Mouse (Mus musculus): ENCODE results near the gene Usp45. TPM values are rescaled to one million over a fixed set of nuclear protein-coding genes. Genes with fewer than 3 reads are reported as not detected.

Usp45 gene
- polyA plus RNA-seq, 1 experiment from 2014 or later: 14.5 TPM

- H3K4me1 ChIP-seq (replicated peaks; ENCODE audit: control insufficient read depth, insufficient read depth, low read length): no peaks in the 10 kb centered on the region
- H3K27me3 ChIP-seq (ENCODE audit: control insufficient read depth, insufficient read depth, low read length): no peaks in the 10 kb centered on the region
- H3K4me3 ChIP-seq (ENCODE audit: low read depth, low read length): no peak overlapping the region
- H3K9me3 ChIP-seq (ENCODE audit: control insufficient read depth, low read length): no peaks in the 10 kb centered on the region
- no peak for DNase-seq (ENCODE audit: low spot score)
- WGBS: 97% methylated on average over 12 of the region's 12 CpGs
- ATAC-seq (replicated peaks; ENCODE audit: low FRiP score): no peak
- no peak overlapping the region for H3K27ac ChIP-seq (ENCODE audit: low read depth, low read length)
- H3K36me3 ChIP-seq (ENCODE audit: control insufficient read depth, insufficient read depth, low read length): peaks cover 8% of the 10 kb centered on the region; the same call in 1 of the 2 replicates
- no peak overlapping the region for H3K9ac ChIP-seq (ENCODE audit: low read length)
- H3K4me2 ChIP-seq (ENCODE audit: low read depth, low read length, severe bottlenecking): no peak overlapping the region
These were observed 14.1 kb downstream of the Usp45 start for GRCm38 (mm10) chr4:21780816-21781726.

DNA sequence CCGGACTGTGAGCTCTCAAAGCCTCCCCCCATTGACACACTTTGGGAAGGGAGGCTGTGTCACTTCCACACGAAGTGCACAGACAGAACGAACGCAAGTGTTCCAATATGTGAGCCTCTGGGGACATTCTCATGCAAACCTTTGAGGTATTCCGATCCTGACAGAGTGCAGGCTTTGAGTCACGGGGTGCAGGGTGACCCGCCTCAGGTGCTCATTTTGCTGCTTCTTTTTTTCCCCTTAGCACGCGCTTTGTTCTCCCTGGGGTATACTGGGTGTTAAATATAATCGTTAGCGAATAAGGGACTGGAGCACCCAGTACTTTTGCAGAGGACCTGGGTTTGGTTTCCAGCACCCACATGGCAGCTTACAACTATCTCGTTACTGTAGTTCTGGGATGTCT is 19.3 kb downstream of the Usp45 start:
- H3K36me3 ChIP-seq (ENCODE audit: control insufficient read depth, insufficient read depth, low read length): peaks cover 8% of the 10 kb centered on the region; the same call in 1 of the 2 replicates
- no peak for ATAC-seq (replicated peaks; ENCODE audit: low FRiP score)

DNA sequence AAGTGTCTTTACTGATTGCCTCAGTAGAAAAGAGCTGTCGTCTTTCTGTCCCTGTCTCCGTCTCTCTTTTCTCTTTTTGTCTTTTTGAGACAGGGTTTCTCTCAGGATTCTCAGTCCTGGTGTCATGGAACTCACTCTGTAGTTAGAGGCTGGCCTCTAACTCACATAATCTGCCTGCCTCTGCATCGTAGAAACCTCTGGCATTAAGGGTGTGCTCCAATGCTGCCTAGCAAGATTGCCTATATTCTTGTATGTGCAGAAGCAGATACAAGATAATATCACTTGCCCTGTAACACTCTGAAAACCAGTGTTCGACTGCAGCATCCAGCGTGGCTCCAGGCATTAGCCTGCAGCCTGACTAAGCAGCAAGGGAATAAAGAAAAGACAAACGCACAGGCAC is 21.9 kb downstream of the Usp45 start:
- Histone ChIP-seq H3K36me3 (ENCODE audit: control insufficient read depth, insufficient read depth, low read length) (peaks cover 8% of the 10 kb centered on the region; the same call in 1 of the 2 replicates), H3K27me3 (ENCODE audit: control insufficient read depth, insufficient read depth, low read length) (no peaks in the 10 kb centered on the region), H3K4me2 (ENCODE audit: low read depth, low read length, severe bottlenecking) (no peak overlapping the region), H3K9ac (ENCODE audit: low read length) (no peak overlapping the region), H3K27ac (ENCODE audit: low read depth, low read length) (no peak overlapping the region), H3K9me3 (ENCODE audit: control insufficient read depth, low read length) (no peaks in the 10 kb centered on the region), H3K4me1 (replicated peaks; ENCODE audit: control insufficient read depth, insufficient read depth, low read length) (no peaks in the 10 kb centered on the region), H3K4me3 (ENCODE audit: low read depth, low read length) (no peak overlapping the region)
- DNase-seq (ENCODE audit: low spot score) (no peak), ATAC-seq (replicated peaks; ENCODE audit: low FRiP score) (no peak)
- 85% methylated on average over 6 of the region's 6 CpGs for WGBS

More for the DNA sequence above, 19.3 kb downstream of the Usp45 start:
- H3K4me3 ChIP-seq (ENCODE audit: low read depth, low read length): no peak overlapping the region
- no peak overlapping the region for H3K27ac ChIP-seq (ENCODE audit: low read depth, low read length)
- no peaks in the 10 kb centered on the region for H3K4me1 ChIP-seq (replicated peaks; ENCODE audit: control insufficient read depth, insufficient read depth, low read length)
- no peak overlapping the region for H3K4me2 ChIP-seq (ENCODE audit: low read depth, low read length, severe bottlenecking)
- 97% methylated on average over 12 of the region's 12 CpGs for WGBS
- no peak overlapping the region for H3K9ac ChIP-seq (ENCODE audit: low read length)
- no peaks in the 10 kb centered on the region for H3K27me3 ChIP-seq (ENCODE audit: control insufficient read depth, insufficient read depth, low read length)
- no peak for DNase-seq (ENCODE audit: low spot score)
- H3K9me3 ChIP-seq (ENCODE audit: control insufficient read depth, low read length): no peaks in the 10 kb centered on the region

DNA sequence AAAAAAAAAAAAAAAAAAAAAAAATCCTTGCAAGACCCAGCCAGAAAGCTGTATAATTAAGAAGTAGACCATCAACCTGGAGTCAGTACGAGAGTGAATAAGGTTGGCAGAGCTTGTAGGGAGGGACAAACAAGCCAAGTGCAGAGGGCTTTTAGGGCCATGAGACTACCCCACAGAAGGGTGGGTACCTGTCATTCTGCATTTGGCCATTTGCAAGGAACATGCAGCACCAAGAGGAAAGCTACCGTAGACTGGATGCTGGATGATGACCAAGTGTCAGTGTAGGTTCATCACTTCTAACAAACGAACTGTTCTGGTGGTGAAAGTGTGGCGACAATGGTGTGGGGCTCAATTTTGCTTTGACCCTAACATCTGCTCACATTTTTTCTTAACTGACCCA is 22.9 kb downstream of the Usp45 start:
- Histone ChIP-seq H3K9me3 (ENCODE audit: control insufficient read depth, low read length) (no peaks in the 10 kb centered on the region), H3K9ac (ENCODE audit: low read length) (no peak overlapping the region), H3K4me1 (replicated peaks; ENCODE audit: control insufficient read depth, insufficient read depth, low read length) (no peaks in the 10 kb centered on the region), H3K4me3 (ENCODE audit: low read depth, low read length) (no peak overlapping the region), H3K36me3 (ENCODE audit: control insufficient read depth, insufficient read depth, low read length) (peaks cover 7% of the 10 kb centered on the region; the same call in 1 of the 2 replicates), H3K27ac (ENCODE audit: low read depth, low read length) (no peak overlapping the region), H3K4me2 (ENCODE audit: low read depth, low read length, severe bottlenecking) (no peak overlapping the region), H3K27me3 (ENCODE audit: control insufficient read depth, insufficient read depth, low read length) (no peaks in the 10 kb centered on the region)
- WGBS: 92% methylated on average over 4 of the region's 4 CpGs
- no peak for DNase-seq (ENCODE audit: low spot score)
- no peak for ATAC-seq (replicated peaks; ENCODE audit: low FRiP score)

GRCm38 (mm10) chr4:21793631-21794030 is 26.7 kb downstream of the Usp45 start:
- no peak for ATAC-seq (replicated peaks; ENCODE audit: low FRiP score)
- 83% methylated on average over 3 of the region's 3 CpGs for WGBS
- no peaks in the 10 kb centered on the region; the same call in 1 of the 2 replicates for H3K36me3 ChIP-seq (ENCODE audit: control insufficient read depth, insufficient read depth, low read length)

GRCm38 (mm10) chr4:21801013-21801412 is 34.1 kb downstream of the Usp45 start:
- ATAC-seq (replicated peaks; ENCODE audit: low FRiP score) (no peak), DNase-seq (ENCODE audit: low spot score) (no peak)
- no peaks in the 10 kb centered on the region for H3K27me3 ChIP-seq (ENCODE audit: control insufficient read depth, insufficient read depth, low read length)
- WGBS: 83% methylated on average over 1 of the region's 1 CpGs
- H3K9ac ChIP-seq (ENCODE audit: low read length): no peak overlapping the region
- H3K36me3 ChIP-seq (ENCODE audit: control insufficient read depth, insufficient read depth, low read length): no peaks in the 10 kb centered on the region; the same call in none of the 2 replicates
- H3K4me1 ChIP-seq (replicated peaks; ENCODE audit: control insufficient read depth, insufficient read depth, low read length): no peaks in the 10 kb centered on the region
- no peak overlapping the region for H3K4me2 ChIP-seq (ENCODE audit: low read depth, low read length, severe bottlenecking)
- no peak overlapping the region for H3K27ac ChIP-seq (ENCODE audit: low read depth, low read length)
- no peak overlapping the region for H3K4me3 ChIP-seq (ENCODE audit: low read depth, low read length)
- no peaks in the 10 kb centered on the region for H3K9me3 ChIP-seq (ENCODE audit: control insufficient read depth, low read length)

More at GRCm38 (mm10) chr4:21793631-21794030, 26.7 kb downstream of the Usp45 start:
- H3K27me3 ChIP-seq (ENCODE audit: control insufficient read depth, insufficient read depth, low read length): no peaks in the 10 kb centered on the region
- no peaks in the 10 kb centered on the region for H3K9me3 ChIP-seq (ENCODE audit: control insufficient read depth, low read length)
- no peaks in the 10 kb centered on the region for H3K4me1 ChIP-seq (replicated peaks; ENCODE audit: control insufficient read depth, insufficient read depth, low read length)
- no peak overlapping the region for H3K4me2 ChIP-seq (ENCODE audit: low read depth, low read length, severe bottlenecking)
- no peak overlapping the region for H3K4me3 ChIP-seq (ENCODE audit: low read depth, low read length)
- no peak overlapping the region for H3K27ac ChIP-seq (ENCODE audit: low read depth, low read length)
- no peak overlapping the region for H3K9ac ChIP-seq (ENCODE audit: low read length)
- no peak for DNase-seq (ENCODE audit: low spot score)

- no peak for ATAC-seq (replicated peaks; ENCODE audit: low FRiP score)
- H3K9me3 ChIP-seq (ENCODE audit: control insufficient read depth, low read length): no peaks in the 10 kb centered on the region
- no peaks in the 10 kb centered on the region; the same call in none of the 2 replicates for H3K36me3 ChIP-seq (ENCODE audit: control insufficient read depth, insufficient read depth, low read length)
- no peak for DNase-seq (ENCODE audit: low spot score)
- H3K4me3 ChIP-seq (ENCODE audit: low read depth, low read length): no peak overlapping the region
- H3K4me2 ChIP-seq (ENCODE audit: low read depth, low read length, severe bottlenecking): no peak overlapping the region
- H3K27ac ChIP-seq (ENCODE audit: low read depth, low read length): no peak overlapping the region
- H3K4me1 ChIP-seq (replicated peaks; ENCODE audit: control insufficient read depth, insufficient read depth, low read length): no peaks in the 10 kb centered on the region
- H3K9ac ChIP-seq (ENCODE audit: low read length): no peak overlapping the region
- WGBS: 97% methylated on average over 2 of the region's 2 CpGs
- H3K27me3 ChIP-seq (ENCODE audit: control insufficient read depth, insufficient read depth, low read length): no peaks in the 10 kb centered on the region
These were observed 34.7 kb downstream of the Usp45 start for GRCm38 (mm10) chr4:21801620-21802019.

DNA sequence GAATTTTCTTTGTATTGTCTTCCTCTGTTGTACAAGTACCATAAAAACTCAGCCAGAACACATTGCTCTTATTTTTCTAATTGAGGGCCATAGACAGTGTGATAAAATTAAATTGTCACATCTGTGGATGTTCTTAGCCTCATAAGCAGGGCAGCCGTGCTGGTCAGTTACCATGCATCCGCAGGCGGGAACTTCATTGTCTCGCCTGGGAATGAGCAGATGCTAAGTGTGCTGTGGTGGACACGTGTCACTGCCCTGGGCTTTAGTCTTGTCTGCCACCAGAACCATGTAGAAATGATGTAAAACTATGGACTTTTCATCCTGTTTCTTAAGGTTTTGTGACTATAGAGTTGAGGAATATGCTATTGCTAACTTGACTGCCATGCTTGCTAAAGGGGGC is 40.2 kb downstream of the Usp45 start:
- H3K9ac ChIP-seq (ENCODE audit: low read length): no peak overlapping the region

More for the DNA sequence above, 40.2 kb downstream of the Usp45 start:
- Histone ChIP-seq H3K4me1 (replicated peaks; ENCODE audit: control insufficient read depth, insufficient read depth, low read length) (no peaks in the 10 kb centered on the region), H3K36me3 (ENCODE audit: control insufficient read depth, insufficient read depth, low read length) (no peaks in the 10 kb centered on the region; the same call in 1 of the 2 replicates), H3K27me3 (ENCODE audit: control insufficient read depth, insufficient read depth, low read length) (no peaks in the 10 kb centered on the region), H3K4me3 (ENCODE audit: low read depth, low read length) (no peak overlapping the region), H3K9me3 (ENCODE audit: control insufficient read depth, low read length) (no peaks in the 10 kb centered on the region), H3K27ac (ENCODE audit: low read depth, low read length) (no peak overlapping the region), H3K4me2 (ENCODE audit: low read depth, low read length, severe bottlenecking) (no peak overlapping the region)
- ATAC-seq (replicated peaks; ENCODE audit: low FRiP score) (no peak), DNase-seq (ENCODE audit: low spot score) (no peak)
- 76% methylated on average over 5 of the region's 5 CpGs for WGBS
